Mouse (Mus musculus) cortical plate, adult 2 months (tissue): ENCODE measurements at regions not wholly inside any gene's neighbourhood (a gene's known extent, or its start where the extent isn't known, plus 50 kb on each side); places are given as distances from the start of the nearest gene placed in this dataset.

Source experiments
- CTCF ChIP-seq: fragments of 200-500 bp; IDR thresholded peaks from 2 replicates; pipeline ENCODE4 v1.5.1; 2011; ENCODE audit warnings: mild to moderate bottlenecking, control low read depth, low read length; ENCODE audit not compliant: insufficient read depth; ENCODE audit errors: extremely low read depth
- POLR2A ChIP-seq: fragments of 200-500 bp; IDR thresholded peaks from 2 replicates; pipeline ENCODE4 v1.6.1; 2011; ENCODE audit warnings: mild to moderate bottlenecking, low read length, control low read depth; ENCODE audit not compliant: insufficient read depth; ENCODE audit errors: extremely low read depth

DNA sequence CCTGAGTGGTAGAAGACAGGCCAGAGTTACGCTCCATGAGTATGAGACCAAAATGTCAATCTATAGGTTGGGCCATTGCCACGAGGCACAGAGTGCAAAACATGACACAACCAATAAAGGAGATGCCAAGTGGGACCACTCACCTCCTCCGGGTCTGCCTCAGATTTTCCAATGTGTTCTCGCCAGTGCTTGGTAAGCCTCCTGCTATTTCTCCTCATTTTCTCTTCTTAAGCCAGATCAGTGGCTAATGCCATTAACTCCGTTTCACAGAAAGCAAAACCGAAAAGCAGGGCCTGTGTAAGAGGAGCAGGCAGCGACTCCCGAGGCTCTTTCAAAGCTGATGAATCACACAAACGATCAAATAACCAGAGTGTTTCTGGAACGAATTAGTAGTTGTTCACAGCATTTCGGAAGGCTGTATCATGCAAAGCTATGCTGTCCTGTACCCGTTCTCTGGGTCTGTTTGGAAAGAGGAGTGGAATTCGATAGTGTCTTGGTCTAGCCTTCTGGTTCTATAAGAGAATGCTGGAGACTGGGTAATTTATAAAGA, 59.7 kb upstream of the Gm10320 start:
- TF ChIP-seq CTCF = no peak
- no peak for TF ChIP-seq POLR2A
